Mouse (Mus musculus): ENCODE data around the gene Tspan3.

Gene Tspan3

GRCm38 (mm10) chr9:56107527-56107926 lies 57.8 kb downstream of the Tspan3 start:
- no peak for DNase-seq

- no peak for DNase-seq
These were observed 58.8 kb downstream of the Tspan3 start for GRCm38 (mm10) chr9:56106274-56107072.

GRCm38 (mm10) chr9:56104921-56105320 lies 60.4 kb downstream of the Tspan3 start:
- no peak for DNase-seq

- DNase-seq: no peak
These were observed 64.3 kb downstream of the Tspan3 start for GRCm38 (mm10) chr9:56101022-56101421.

- DNase-seq: no peak
These were observed 65.2 kb downstream of the Tspan3 start for GRCm38 (mm10) chr9:56100041-56100522.

- no peak for DNase-seq
These were observed 67.5 kb downstream of the Tspan3 start for GRCm38 (mm10) chr9:56097584-56098298.

GRCm38 (mm10) chr9:56092102-56092501 lies 73.2 kb downstream of the Tspan3 start:
- no peak for DNase-seq

GRCm38 (mm10) chr9:56090546-56091225 lies 74.6 kb downstream of the Tspan3 start:
- no peak for DNase-seq

GRCm38 (mm10) chr9:56089778-56090520 lies 75.3 kb downstream of the Tspan3 start, which contains the start of gene Pstpip1:
Gene Pstpip1 (plus strand): TSS chr9:56089962.
- DNase-seq: peak; percentile 55

GRCm38 (mm10) chr9:56086524-56086923 lies 78.8 kb downstream of the Tspan3 start:
- DNase-seq: no peak
